Mouse (Mus musculus): Measurements from ENCODE around the gene Nos3. TPM values are rescaled to one million over a fixed set of nuclear protein-coding genes. Genes with fewer than 3 reads are reported as not detected.
A peak's percentile ranks its signal among the peaks of the same experiment; 100 is the strongest.

Nos3 gene
- total RNA-seq, 4 experiments from 2014 or later, result 3.2 to 5.8 (median 4.0) TPM

GRCm38 (mm10) chr5:24344477-24345051 lies 20.0 kb upstream of the Nos3 start:
- no peak for DNase-seq (ENCODE audit: low spot score in 2 of 2)

GRCm38 (mm10) chr5:24346313-24346712 lies 18.3 kb upstream of the Nos3 start:
- no peak for DNase-seq (ENCODE audit: low spot score in 2 of 2)

DNA sequence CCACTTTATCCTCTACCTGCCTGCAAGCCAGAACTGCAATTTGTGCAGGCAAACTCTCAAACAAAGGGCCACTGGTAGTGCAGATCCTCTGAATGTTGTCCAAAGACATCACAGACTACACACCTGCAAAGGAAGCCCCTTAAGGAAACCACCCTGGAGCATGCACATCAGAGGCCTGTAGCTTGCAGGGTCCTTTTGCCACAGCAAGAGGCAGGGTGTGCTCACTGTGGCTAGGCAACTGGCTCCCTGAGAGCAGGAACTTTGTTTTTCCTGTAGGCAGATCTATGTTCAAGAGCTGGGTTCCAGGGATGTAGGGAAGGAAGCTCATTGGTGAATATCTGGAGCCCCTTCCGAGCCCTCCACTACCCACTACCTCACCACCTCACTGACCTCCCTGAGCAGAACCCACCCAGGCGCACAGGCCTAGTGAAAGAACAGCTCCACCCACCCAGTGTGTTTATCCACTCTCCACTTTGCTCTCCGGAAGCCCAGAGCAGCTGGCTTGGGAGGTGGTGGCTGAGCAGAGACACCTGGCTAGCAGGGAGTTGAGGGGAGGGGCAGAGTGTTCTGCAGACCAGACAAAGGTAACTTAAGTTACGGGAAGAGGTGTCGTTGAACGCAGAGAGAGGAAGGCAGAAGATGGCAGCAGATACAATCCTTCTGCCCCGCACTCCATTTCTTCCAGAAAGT lies 17.3 kb upstream of the Nos3 start:
- DNase-seq (ENCODE audit: low spot score in 2 of 2), result no peak

GRCm38 (mm10) chr5:24348128-24348527 lies 16.5 kb upstream of the Nos3 start:
- DNase-seq (ENCODE audit: low spot score in 2 of 2), result peak in 1 of 2 experiments; percentile 23

- no peak for DNase-seq (ENCODE audit: low spot score in 2 of 2)
Observed at GRCm38 (mm10) chr5:24348546-24348945, 16.1 kb upstream of the Nos3 start.

GRCm38 (mm10) chr5:24350073-24350472 lies 14.5 kb upstream of the Nos3 start:
- no peak for DNase-seq (ENCODE audit: low spot score in 2 of 2)

DNA sequence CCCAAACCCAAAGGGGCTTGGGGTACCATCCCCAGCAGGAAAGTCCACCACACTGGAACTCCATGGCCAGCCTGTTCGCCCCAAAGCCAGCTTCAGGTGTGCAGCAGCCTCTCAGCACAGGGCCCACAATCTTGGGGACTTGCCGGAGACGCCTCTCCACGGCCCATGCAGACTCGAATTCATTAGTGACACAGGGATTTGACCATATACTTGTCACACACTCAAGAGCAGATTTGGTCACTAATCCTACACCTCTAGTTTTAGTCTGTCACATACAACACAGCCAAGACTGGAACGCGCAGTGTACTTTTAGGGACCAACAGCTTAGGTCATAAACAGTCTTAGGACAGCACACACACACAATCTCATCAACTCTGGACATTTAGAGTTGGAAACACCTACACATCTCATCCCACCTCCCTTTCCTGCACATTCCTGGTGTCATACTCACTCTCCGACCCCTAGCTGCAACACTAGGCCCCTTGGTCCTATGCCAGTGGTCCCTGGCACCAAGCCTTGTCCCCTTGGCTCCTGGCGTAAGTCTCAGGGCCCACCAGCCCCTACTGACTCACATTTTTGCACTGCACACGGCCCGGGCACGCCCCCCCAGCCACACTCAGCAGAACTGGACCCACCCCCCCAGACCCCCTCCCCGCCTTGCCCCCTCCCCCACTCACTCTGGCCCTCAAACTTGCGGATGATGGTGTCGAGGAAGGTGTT lies 13.9 kb upstream of the Nos3 start:
- DNase-seq (ENCODE audit: low spot score in 2 of 2), result no peak

DNA sequence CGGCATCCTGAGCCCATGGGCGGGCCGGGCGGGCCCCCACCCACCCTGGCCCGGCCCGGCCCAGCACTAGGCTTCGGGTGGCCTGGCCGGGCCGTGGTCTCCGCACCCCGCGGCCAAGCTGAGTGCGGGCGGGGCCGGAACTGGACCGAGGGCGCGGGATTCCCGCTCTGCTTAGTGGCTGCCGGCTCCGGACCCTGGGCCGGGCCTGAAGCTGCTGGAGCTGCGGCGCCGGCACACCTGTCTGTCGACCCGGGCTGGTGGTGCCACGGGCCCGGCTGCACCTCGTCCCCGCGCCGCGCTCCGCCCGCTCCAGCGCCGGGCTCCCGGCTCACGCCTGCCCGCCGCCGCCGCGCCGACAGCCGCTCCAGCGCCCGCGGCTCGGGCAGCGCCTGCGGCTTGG lies 13.3 kb upstream of the Nos3 start, which contains the start of gene Kcnh2:
Kcnh2 (minus strand) TSS at position 327 of the 400 bp plus-strand sequence.
- DNase-seq (ENCODE audit: low spot score in 2 of 2), result no peak

- peak; percentile 10 to 32 for DNase-seq (ENCODE audit: low spot score in 2 of 2)
Observed at GRCm38 (mm10) chr5:24351701-24352171, 12.9 kb upstream of the Nos3 start.

DNA sequence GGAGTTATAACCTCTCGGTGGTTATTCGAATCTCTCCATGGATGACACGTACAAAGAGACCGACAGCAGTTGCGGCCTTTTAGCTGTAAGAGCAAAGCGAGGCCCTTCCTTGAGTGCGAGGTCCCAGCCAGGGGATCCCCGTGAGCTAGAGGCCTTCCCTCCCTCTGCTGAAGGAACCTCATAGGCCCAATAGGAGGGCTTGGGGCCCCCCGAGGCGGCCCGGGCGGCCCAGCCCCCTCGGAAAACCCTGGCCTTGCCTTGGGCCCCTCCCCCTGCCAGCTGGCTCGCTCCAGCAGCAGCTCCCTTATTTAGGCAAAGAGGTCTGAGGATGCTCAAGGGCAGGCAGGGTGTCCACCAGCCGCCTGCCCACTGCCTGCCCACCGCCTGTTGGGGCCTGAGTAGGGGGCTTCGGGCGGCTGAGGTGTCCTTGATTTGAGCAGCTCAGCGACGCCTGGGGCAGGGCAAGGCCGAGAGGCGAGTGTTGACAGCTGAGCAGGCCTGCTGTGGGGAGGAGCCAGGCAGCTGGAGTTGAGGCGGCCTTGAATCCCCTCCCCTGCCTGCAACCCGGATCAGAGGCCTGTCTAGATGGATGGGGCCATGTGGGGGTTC lies 12.3 kb upstream of the Nos3 start:
- no peak for DNase-seq (ENCODE audit: low spot score in 2 of 2)

GRCm38 (mm10) chr5:24353327-24353726 lies 11.3 kb upstream of the Nos3 start:
- no peak for DNase-seq (ENCODE audit: low spot score in 2 of 2)

DNA sequence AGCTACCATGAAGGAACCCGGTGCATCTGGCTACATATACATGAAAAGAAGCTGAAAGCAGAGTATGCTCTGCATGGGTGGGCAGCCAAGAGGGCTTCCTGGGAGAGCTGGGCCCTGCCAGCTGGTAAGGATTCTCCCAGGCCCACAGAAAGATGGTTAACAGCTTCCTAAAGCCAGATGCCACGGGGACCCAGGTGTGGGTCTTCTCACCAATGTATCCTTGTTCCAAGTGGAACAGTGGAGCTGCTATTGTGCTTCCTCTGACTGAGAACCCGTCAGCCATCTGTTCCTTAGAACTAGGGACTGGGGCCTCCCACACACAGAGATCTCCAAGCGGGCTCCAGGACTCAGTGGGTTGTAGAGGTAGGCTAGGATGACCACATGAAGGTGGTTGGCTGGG lies 7.8 kb upstream of the Nos3 start:
- no peak for DNase-seq (ENCODE audit: low spot score in 2 of 2)

DNA sequence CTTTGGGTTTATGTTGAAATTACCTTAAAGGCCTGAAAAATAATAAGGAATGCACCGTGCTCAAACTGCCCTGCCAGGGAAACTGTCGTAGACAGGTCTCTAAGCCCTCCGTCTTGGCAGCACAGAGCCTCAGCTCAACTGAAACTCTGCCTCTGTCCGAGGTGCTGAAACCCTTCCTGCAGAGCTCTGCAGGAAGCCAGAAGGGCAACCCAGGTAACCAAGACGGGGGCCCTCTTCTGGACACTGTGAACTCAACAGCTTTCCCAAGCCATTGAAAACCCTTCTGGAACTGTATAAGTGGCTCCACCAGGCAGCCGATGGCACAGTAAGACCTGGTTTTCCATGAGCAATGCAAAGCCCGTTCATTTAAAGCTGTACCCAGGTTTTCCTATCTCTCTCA lies 7.1 kb upstream of the Nos3 start:
- peak in 1 of 2 experiments; percentile 24 for DNase-seq (ENCODE audit: low spot score in 2 of 2)

DNA sequence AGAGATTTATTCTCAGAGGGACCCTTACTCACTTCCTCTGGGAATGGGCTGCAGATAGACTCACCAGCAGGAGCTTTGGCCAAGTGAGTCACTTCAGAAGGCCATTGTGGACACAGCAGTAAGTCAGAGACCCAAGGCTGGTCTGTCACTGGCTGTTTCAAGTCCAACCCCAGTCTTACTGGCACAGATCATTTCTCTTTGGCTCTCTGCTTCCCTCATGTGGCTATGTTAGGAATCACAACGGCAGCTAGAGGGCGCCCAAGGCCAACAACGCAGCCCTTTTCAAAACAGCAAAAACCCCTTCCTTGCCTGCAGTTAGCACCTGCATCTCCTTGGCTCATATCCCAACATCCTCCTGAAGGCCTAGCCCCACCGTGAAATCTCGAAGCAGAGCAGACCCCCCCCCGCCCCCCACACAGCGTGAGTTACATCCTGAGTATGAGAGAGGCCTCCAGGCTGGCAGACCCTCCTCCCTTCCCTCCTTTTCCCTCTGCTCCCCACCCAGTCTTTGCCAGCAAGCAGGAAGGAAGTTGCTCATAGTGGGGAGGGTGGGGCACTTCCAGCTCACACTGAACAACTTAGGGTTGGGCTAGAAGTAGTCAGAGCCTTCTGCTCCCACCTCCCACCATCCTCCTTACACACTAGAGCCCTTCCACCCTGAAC lies 3.7 kb upstream of the Nos3 start:
- peak; percentile 43 to 46 for DNase-seq (ENCODE audit: low spot score in 2 of 2)

DNA sequence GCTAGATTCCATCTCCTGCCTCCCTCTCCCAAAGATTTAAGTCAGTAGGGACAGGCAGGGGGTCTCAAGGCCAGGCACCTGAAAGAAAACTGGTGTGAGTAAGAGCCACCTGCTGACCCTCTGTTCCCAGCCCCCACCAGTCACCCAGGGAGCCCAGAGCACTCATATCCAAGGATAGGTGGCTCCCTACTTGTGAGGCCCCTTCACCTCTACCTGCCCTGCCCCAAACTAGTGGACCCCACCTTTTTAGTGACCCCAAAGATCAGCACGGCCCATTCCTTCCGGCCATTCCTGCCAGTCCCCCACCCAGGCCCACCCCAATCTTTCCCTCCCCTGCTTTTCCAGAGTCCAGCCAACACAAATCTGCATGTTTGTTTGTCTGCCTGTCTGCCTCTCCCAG lies 1.1 kb upstream of the Nos3 start:
- DNase-seq (ENCODE audit: low spot score in 2 of 2), result no peak

DNA sequence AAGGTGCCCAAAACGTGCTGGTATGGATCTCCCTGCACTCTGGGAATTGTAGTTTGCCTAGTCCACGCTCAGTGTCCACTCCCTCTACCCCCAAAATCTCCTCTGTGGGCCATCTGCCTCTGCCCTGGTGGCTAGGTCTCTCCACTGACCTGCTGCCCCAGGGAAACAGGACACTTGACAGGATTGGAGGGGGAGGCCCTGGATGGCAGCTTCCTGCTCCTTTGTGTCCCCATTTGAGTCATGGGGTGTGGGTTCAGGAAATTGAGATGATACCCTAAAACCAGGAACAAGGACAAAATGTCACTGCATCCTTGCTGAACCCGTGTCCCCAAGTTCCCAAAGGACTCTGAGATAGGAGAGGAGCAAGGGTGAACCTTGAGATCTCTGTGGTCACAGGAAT lies 549 bp upstream of the Nos3 start:
- no peak for DNase-seq (ENCODE audit: low spot score in 2 of 2)

DNA sequence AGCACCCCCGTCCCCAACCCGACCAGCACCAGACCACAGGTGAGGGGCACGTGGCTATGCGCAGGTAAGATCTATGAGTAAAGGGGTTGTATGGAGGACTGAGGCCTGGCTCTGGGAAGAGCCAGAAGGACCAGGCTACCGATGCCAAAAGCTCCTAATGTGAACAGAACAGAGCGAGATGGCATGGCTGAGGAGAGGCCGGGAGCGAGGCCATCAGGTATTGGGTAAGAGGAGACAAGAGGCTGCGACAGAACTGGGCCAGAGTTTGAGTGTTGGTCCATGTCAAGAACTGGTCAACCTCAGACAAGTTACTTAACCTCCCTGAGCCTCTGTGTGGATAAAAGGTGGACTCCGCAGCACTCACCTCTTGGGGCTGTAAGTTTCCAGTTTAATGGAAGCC lies 353 bp downstream of the Nos3 start:
- DNase-seq (ENCODE audit: low spot score in 2 of 2), result no peak

GRCm38 (mm10) chr5:24365528-24365927 lies 918 bp downstream of the Nos3 start:
- no peak for DNase-seq (ENCODE audit: low spot score in 2 of 2)

GRCm38 (mm10) chr5:24366426-24366825 lies 1.8 kb downstream of the Nos3 start:
- DNase-seq (ENCODE audit: low spot score in 2 of 2), result no peak

- DNase-seq (ENCODE audit: low spot score in 2 of 2), result no peak
Observed at GRCm38 (mm10) chr5:24369767-24370166, 5.2 kb downstream of the Nos3 start.

- no peak for DNase-seq (ENCODE audit: low spot score in 2 of 2)
Observed at GRCm38 (mm10) chr5:24373807-24374206, 9.2 kb downstream of the Nos3 start.

DNA sequence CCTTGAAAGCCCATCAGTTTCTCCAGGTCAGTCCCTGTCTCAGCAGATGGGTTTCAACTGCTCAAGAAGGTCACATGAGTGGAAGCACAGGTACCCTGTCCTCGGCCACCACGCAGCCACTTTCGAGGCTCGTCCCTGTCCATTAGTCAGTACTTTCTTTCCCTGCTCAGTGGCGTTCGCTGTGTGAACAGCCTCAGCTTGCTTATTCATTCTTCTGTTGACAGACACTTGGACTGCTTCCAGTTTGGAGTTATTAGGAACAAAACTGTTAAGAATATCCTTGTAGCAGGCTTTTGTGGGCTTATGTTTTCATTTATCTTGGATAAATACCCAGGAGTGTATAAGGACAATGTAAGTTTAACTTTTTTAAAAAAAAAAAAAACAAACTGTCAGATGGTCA lies 9.6 kb downstream of the Nos3 start:
- DNase-seq (ENCODE audit: low spot score in 2 of 2), result no peak

Measured in gastrocnemius, adult 8-10 months (tissue).